Mouse (Mus musculus): ENCODE results near the gene Cdc123.

DNA sequence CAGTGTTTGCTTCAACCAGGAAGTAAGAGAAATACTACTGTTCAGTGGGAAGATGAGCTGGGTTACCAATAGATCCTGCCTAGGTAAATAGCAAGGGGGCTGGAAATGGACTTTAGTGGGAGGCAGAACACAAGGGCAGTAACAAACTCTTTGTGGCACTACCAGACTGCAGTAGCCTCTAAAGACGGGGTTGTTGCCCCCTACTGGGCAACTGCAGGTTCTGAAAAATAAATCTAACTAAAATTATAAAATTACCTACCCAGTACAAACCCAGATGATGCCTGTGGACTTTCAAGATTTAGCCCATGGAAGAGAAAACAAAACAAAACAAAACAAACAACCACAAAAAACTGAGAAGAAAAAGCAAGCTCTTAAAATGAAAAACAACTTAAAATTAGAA lies 20.8 kb downstream of the Cdc123 start:
- TF ChIP-seq CTCF (IDR thresholded peaks at IDR 0.05; ENCODE audit: low read depth, low read length) (peak; percentile 1), POLR2A (IDR thresholded peaks at IDR 0.05; ENCODE audit: insufficient read depth, low read length) (no peak), EP300 (IDR thresholded peaks at IDR 0.05; ENCODE audit: insufficient read depth, low read depth, low read length) (no peak)

Measured in ES-Bruce4 (cell line).